Mouse (Mus musculus) c-Kit-negative CD71-positive TER-119-positive erythroid progenitor cells, embryonic 14.5 days (primary cell): ENCODE results near the gene Plin2.
"Not testable (repeated sequence)": the region's sequence is repeated elsewhere in the genome, so short reads cannot be mapped to it uniquely, and the experiment has no call there.

Experiments
- DNase-seq: peaks from one replicate; pipeline ENCODE4 v3.0.0-alpha.2; 2013; ENCODE audit warnings: low read depth, low spot score

Gene Plin2

DNA sequence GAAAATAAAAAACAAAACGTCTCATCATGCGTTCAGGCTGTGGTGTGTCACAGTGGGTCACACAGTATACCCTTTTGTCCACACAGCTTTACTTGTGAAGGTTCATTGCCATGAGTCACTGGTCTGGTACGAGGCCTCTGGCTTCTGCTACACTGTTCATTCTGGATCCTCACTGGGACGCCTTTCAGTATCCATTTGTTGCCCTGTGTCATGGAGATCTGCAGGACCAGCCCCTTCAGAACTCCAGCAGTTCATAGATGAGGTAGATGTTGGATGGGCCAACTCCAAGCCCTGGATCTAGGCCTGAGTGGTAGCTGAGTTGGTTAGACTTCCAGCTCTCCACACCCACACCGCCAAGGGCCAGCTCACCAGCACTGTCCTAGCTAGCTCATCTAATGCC is 13.9 kb upstream of the Plin2 start:
- DNase-seq, result no peak

DNA sequence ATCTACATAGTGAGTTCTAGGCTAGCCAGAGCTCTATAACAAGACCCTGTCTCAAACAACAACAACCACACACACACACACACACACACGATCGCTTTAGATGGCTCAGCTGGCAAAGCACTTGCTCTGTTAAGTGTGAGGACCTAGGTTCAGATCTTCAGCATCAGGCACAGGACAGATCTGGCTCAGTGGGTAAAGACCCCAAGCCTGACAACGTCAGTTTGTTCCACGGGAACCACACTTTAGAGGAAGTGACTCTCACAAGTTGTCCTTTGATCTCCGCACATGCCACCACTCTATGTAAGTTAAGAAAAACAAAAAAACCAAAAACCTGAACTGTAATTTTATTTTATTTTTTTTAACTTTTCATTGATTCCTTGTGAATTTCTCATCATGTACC is 13.4 kb upstream of the Plin2 start:
- no peak for DNase-seq

DNA sequence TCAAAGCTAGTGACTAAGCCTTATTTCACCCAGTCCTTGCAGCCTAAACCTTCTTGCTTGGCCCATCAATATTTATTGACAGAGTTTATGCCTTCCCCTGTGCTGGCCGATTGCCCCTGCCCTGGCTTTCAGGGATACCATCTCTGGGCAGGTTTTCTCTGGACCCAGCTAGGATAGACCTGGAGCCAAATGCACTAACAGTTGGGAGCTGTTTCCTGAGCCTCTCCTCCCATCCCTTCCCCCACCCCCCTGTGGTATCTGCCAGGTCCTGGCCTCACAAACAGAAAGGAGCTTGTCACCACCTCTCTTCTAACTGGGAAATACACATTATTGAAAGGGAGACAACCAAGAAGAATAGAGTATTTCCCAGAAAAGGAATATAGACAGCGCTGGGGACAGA is 12.0 kb upstream of the Plin2 start:
- DNase-seq, result no peak

DNA sequence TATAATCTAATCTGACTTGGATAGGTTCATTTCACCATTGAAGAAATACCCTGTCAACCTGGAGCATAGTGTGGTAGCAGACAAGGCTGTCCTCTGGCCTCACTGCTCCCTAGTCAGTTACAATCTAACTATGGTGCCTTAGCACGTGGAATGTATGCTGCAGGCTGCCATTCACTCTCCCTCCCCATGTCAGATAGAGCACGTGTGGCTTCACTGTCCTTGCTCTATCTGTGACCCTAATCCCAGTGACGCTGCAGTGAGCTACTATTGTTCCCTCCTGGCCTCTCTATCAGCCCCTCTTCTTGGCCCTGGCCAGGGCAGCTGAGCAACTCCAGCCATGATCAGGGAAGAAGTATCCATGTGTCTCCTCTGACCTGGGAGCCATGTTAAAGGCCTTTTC is 11.6 kb upstream of the Plin2 start:
- no peak for DNase-seq

DNA sequence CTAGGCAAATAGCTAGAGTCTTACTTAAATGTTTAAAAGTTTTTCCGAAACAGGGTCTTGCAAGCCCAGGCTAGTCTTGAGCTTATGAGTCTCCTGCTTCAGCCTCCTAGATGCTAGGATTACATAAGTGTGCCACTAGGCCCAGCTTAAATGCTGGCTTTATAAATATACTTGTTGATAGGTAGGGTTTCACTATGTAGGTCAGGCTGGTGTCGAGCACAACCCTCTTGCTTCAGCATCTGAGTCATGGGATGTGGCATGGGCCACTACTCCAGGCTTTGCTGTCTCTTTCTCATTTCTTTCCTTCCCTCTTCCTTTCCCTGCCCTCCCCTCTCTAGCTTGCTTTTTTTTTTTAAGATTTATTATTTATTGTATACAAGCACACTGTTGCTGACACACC is 9.8 kb upstream of the Plin2 start:
- no peak for DNase-seq

- DNase-seq, result no peak
Observed at GRCm38 (mm10) chr4:86676756-86677155, 6.9 kb upstream of the Plin2 start.

GRCm38 (mm10) chr4:86674739-86675138 is 4.9 kb upstream of the Plin2 start:
- DNase-seq, result not testable (repeated sequence)

DNA sequence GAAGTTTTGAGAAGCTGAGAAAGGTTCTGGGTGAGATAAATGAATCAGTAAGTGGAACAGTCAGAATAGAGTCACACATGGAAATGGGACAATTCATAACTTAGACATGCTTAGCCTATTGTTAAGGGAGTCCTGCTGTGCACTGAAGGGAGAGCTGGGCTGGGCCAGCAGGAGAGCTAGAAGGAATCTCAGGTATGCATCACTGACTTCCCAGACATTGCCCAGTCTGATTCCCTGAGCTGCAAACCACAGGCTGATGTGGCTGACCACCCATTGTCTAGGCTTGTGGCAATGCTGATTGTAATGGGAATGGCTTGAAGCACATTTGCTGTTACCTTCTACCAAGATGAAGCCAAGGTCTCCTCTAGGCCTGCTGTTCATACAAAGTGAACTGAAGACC is 4.3 kb upstream of the Plin2 start:
- DNase-seq, result not testable (repeated sequence)

- DNase-seq, result no peak
Observed at GRCm38 (mm10) chr4:86672450-86672849, 2.6 kb upstream of the Plin2 start.

GRCm38 (mm10) chr4:86671803-86672202 is 1.9 kb upstream of the Plin2 start:
- no peak for DNase-seq

GRCm38 (mm10) chr4:86670582-86671306 is 884 bp upstream of the Plin2 start:
- DNase-seq, result no peak

- not testable (repeated sequence) for DNase-seq
Observed at GRCm38 (mm10) chr4:86669241-86669753, 563 bp downstream of the Plin2 start.

DNA sequence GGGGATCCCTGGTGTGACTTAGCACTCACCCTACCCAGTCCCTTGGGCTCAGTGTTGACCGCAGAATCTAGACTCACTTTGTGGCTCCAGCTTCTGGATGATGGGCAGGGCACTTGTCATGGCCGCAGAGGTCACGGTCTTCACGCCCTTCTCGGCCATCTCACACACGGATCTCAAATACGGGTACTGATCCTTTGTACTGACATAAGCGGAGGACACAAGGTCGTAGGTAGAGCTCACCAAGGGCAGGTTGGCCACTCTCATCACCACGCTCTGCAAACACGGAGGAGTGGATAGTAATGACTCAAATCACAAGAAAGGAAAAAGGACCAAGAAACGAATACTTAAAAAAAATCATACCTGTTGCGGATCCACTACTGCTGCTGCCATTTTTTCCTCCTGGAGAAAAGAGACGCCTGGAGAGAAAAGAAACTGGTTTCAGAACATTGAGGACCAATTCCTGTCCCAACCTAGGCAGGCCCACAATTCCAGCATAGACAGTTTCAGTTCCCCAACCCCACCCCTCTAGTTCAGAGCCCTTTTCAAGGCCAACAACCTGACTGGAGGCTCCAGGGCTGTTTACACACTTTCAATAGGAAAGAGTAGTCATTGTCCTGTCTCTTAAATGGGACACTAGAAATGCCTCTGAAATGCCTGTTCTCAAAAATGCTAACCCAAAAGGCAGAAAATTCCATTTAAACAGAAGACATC is 1.4 kb downstream of the Plin2 start:
- no peak for DNase-seq

DNA sequence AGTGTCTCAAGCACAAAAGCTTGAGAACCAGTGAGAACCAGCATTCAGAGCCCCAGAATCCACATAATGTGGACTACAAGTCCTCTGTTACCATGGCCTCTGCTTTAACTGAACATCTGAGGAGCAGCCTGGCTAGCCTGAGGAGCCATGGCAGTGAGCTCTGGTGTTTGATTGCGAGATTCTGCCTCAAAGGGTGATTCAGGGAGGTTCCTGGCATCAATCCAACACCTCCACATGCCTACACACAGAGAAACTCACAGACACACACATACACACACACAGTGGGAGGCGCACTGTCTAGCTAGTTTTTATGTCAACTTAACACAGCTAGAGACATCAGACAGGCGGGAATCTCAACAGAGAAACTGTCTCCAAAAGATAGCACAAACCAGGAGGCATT is 4.3 kb downstream of the Plin2 start:
- no peak for DNase-seq

DNA sequence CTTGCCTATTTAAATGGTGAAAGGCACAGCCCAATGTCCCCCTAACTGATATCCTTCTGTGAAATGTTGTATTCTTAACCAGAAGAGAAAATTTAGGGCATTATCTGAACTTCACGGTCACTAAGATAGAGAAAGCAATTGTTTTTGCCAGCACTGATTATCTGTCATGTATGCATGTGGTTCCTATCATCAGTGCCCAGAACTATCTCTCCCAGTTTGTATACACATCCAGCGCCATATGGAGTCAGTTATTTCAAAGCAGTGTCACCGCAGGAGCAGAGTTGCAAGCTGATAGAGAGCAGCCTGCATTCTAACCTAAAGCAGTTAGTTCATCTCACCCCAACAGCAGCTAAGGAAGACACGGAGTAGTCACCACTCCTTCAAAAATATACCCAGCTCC is 5.9 kb downstream of the Plin2 start:
- DNase-seq, result no peak

- no peak for DNase-seq
Observed at GRCm38 (mm10) chr4:86657176-86657575, 12.7 kb downstream of the Plin2 start.

DNA sequence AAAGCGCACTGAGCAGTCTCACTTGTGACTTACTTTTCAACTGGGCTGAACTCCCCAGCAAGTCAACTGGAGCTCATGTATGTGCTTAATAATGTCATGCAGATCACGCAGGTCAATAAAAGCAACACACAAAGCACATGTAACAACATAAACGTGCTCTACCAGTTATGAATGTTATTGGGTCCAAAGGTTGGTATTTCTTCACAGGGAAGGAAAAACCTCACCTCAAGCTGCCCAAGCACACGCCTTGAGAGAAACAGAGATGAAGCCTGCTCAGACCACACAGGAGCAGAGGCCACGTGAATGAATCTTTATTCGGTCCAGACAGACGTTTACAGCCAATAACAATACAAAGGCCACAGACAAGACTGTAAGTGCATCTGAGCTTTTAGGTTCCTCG is 13.4 kb downstream of the Plin2 start:
- not testable (repeated sequence) for DNase-seq

DNA sequence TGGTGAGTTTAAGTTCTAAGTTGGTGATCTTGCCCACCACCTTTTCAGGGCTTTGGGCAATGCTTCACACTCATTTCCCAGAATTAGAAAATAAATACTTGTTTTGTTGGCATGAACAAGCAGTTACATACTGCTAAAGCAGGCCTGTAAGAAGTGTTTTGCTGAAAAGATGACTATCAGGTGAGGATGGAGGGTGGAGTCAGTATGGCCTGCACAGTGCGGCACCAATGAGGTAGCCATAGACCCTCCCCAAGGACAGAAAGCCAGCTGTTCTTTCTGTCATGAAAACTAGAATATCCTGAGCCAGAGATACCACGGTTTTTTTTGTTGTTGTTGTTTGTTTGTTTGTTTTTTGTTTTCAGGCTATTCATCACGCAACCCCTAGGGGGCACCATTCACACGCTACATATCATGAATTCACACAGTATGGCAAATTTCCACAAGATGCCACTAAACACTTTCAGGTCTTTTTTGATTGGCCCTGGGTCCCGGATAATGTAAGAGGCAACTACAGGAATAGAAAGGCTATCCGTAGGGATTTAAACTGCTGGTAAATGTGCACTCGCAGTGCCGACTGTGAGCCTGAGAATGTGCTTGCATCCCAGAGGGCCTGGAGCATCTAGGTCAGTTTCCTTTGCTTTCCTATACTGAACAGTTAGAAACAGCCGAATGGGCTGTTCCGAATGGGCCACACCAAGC is 18.0 kb downstream of the Plin2 start:
- no peak for DNase-seq

DNA sequence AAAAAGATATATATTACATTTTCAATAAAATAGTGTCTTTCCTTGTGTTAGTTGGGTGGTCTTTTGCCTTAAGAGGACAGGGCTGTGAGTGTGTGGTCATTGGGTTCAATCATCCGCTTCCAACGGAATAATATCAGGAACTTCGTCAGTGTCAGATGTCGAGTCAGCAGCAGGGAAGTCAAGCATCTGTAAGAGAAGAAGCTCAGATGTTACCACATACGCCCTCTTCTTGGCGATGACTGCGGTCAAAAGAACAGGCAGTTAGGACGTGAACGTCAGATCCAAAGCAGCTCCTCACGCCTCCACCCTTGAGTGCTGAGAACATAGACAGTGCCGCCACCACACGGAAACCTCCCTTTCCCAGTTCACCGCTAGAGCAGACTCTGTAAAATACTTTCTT is 21.5 kb downstream of the Plin2 start:
- DNase-seq, result not testable (repeated sequence)

DNA sequence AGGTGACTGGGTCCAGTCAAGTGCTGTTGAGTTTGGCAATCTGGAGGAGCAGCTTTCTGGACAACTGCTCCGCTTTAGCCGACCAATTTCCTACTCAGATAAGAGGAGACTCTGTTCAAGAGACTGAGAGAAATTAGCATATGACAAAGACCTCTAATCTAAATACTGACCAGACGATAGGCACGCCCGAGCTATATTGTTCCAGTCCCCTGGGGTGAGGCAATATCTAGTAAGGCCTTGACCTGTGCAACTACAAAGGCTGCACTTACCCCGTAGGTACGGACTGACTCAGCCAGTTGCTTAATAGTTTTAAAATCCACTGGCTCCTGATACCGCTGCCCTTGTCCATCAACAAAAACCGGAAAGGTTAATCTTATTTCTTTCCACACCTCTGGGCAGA is 32.3 kb downstream of the Plin2 start:
- DNase-seq, result not testable (repeated sequence)

GRCm38 (mm10) chr4:86634873-86635272 is 35.0 kb downstream of the Plin2 start:
- not testable (repeated sequence) for DNase-seq

- not testable (repeated sequence) for DNase-seq
Observed at GRCm38 (mm10) chr4:86634312-86634711, 35.5 kb downstream of the Plin2 start.
